Mouse (Mus musculus) small intestine, adult 2 months (tissue): ENCODE data around the gene Limch1.

Source experiments
- CTCF ChIP-seq: fragments of 200-500 bp; IDR thresholded peaks from 2 replicates; pipeline ENCODE4 v1.5.1; 2012; ENCODE audit warnings: low read depth, mild to moderate bottlenecking, control low read depth, inconsistent platforms, low read length, moderate library complexity, mixed read lengths; ENCODE audit not compliant: insufficient replicate concordance, insufficient read length; ENCODE audit errors: extremely low read depth
- POLR2A ChIP-seq: fragments of 200-500 bp; IDR thresholded peaks from 2 replicates; pipeline ENCODE4 v1.6.1; 2012; ENCODE audit warnings: low read depth, mild to moderate bottlenecking, control low read depth, inconsistent platforms, low read length, moderate library complexity

DNA sequence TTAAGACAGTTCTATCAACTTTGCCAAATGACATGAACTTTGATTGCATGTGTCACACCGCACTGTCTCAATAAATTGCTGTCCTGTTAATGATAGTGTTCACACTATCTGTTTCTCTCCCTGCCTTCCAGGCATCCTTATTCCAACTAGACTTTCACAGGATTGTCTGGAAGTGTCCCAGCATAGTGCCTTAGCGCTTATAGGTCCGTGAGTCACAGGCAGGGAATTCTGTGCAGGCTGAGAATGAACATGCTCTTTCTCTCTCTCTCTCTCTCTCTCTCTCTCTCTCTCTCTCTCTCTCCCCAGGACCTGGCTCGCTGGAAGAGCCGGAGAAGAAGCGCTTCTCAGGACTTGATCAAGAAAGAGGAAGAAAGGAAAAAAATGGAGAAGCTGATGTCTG, 252.7 kb downstream of the Limch1 start:
- TF ChIP-seq POLR2A (no peak), CTCF (no peak)
